Mouse (Mus musculus) lung, embryonic 15.5 days (tissue): ENCODE results near the gene Zbtb38. TPM values are rescaled to one million over a fixed set of nuclear protein-coding genes. Genes with fewer than 3 reads are reported as not detected.

ENCODE experiments used
- ATAC-seq: fragments of 200-750 bp; cut with Nextera tagmentation; 2 replicates; pipeline ENCODE4 v1.8.0; 2017; ENCODE audit warnings: moderate number of reproducible peaks, borderline replicate concordance; ENCODE audit not compliant: low FRiP score, low TSS enrichment; ENCODE audit errors: extremely low read depth
- H3K27ac ChIP-seq: fragments of 300-500 bp; sonication (generic); 2 replicates; pipeline ENCODE4 v1.5.1; 2015; ENCODE audit warnings: moderate library complexity, mild to moderate bottlenecking, inconsistent platforms
- H3K27me3 ChIP-seq: fragments of 300-500 bp; sonication (generic); 2 replicates; pipeline ENCODE4 v1.6.1; 2015; ENCODE audit warnings: inconsistent platforms
- H3K36me3 ChIP-seq: fragments of 300-500 bp; sonication (generic); 2 replicates; pipeline ENCODE4 v1.6.1; 2015; ENCODE audit warnings: inconsistent platforms
- H3K4me1 ChIP-seq: fragments of 300-500 bp; sonication (generic); 2 replicates; pipeline ENCODE4 v1.6.1; 2015; ENCODE audit warnings: inconsistent platforms
- H3K4me2 ChIP-seq: fragments of 300-500 bp; sonication (generic); 2 replicates; pipeline ENCODE4 v1.6.1; 2015; ENCODE audit warnings: inconsistent platforms, mild to moderate bottlenecking, moderate library complexity
- H3K4me3 ChIP-seq: fragments of 300-500 bp; sonication (generic); 2 replicates; pipeline ENCODE4 v1.5.1; 2015; ENCODE audit warnings: mild to moderate bottlenecking, inconsistent platforms
- H3K9ac ChIP-seq: fragments of 300-500 bp; sonication (generic); 2 replicates; pipeline ENCODE4 v1.6.1; 2015; ENCODE audit warnings: inconsistent platforms
- H3K9me3 ChIP-seq: fragments of 300-500 bp; sonication (generic); 2 replicates; pipeline ENCODE4 v1.6.1; 2016; ENCODE audit warnings: inconsistent platforms
- WGBS: fragments of 180-500 bp; shearing (Covaris S2); methylation state at CpG from one replicate; pipeline ENCODE4 v1.1.7; 2015; 5-methylcytosine and 5-hydroxymethylcytosine counted together
- polyA plus RNA-seq: library from polyadenylated mRNA; unstranded; fragments of >200 nt; fragmentation: Nextera tagmentation; extraction: Ambion mirVana; gene quantifications from 2 replicates; pipeline ENCODE4 v1.2.1, GENCODE M21; 2015

The Zbtb38 gene
- polyA plus RNA-seq, 1 experiment from 2014 or later: 26.4 TPM

GRCm38 (mm10) chr9:96755761-96756160, 3.1 kb upstream of the Zbtb38 start:
- Histone ChIP-seq H3K36me3 (no peaks in the 10 kb centered on the region), H3K27ac (0 out of 2 replicates have a peak overlapping the region, but pooled peaks have one; percentile 6), H3K4me3 (no peak overlapping the region), H3K4me1 (peaks cover 22% of the 10 kb centered on the region), H3K4me2 (no peak overlapping the region), H3K9ac (no peak overlapping the region), H3K27me3 (no peaks in the 10 kb centered on the region), H3K9me3 (no peaks in the 10 kb centered on the region)
- 56% methylated on average over 11 of the region's 11 CpGs for WGBS
- no peak for ATAC-seq

GRCm38 (mm10) chr9:96754625-96754969, 2.0 kb upstream of the Zbtb38 start:
- Histone ChIP-seq H3K4me1 (peaks cover 22% of the 10 kb centered on the region), H3K27ac (no peak overlapping the region), H3K9ac (no peak overlapping the region), H3K4me2 (no peak overlapping the region), H3K4me3 (no peak overlapping the region), H3K9me3 (no peaks in the 10 kb centered on the region), H3K36me3 (no peaks in the 10 kb centered on the region), H3K27me3 (no peaks in the 10 kb centered on the region)
- no peak for ATAC-seq
- WGBS: 33% methylated on average over 1 of the region's 1 CpGs

- no peak overlapping the region for H3K27ac ChIP-seq
- WGBS: 68% methylated on average over 11 of the region's 11 CpGs
- H3K36me3 ChIP-seq: no peaks in the 10 kb centered on the region
- peaks cover 22% of the 10 kb centered on the region for H3K4me1 ChIP-seq
- no peak overlapping the region for H3K4me3 ChIP-seq
- no peak overlapping the region for H3K9ac ChIP-seq
- H3K9me3 ChIP-seq: no peaks in the 10 kb centered on the region
- ATAC-seq: no peak
- H3K4me2 ChIP-seq: no peak overlapping the region
- no peaks in the 10 kb centered on the region for H3K27me3 ChIP-seq
Measured at GRCm38 (mm10) chr9:96753921-96754624, 1.4 kb upstream of the Zbtb38 start.

GRCm38 (mm10) chr9:96753392-96753791, 761 bp upstream of the Zbtb38 start:
- WGBS: 88% methylated on average over 8 of the region's 8 CpGs
- H3K9me3 ChIP-seq: no peaks in the 10 kb centered on the region
- H3K9ac ChIP-seq: no peak overlapping the region
- H3K4me1 ChIP-seq: peaks cover 16% of the 10 kb centered on the region
- no peak overlapping the region for H3K27ac ChIP-seq
- H3K4me3 ChIP-seq: no peak overlapping the region
- H3K4me2 ChIP-seq: no peak overlapping the region
- H3K36me3 ChIP-seq: no peaks in the 10 kb centered on the region
- no peak for ATAC-seq
- no peaks in the 10 kb centered on the region for H3K27me3 ChIP-seq

GRCm38 (mm10) chr9:96751821-96752602, 619 bp downstream of the Zbtb38 start:
- H3K4me3 ChIP-seq: no peak overlapping the region

GRCm38 (mm10) chr9:96750636-96751035, 2.0 kb downstream of the Zbtb38 start:
- peaks cover 15% of the 10 kb centered on the region for H3K4me1 ChIP-seq
- H3K4me3 ChIP-seq: no peak overlapping the region
- H3K36me3 ChIP-seq: no peaks in the 10 kb centered on the region
- H3K4me2 ChIP-seq: no peak overlapping the region
- no peaks in the 10 kb centered on the region for H3K27me3 ChIP-seq
- WGBS: 95% methylated on average over 11 of the region's 11 CpGs
- ATAC-seq: no peak
- H3K9ac ChIP-seq: no peak overlapping the region
- H3K9me3 ChIP-seq: no peaks in the 10 kb centered on the region
- no peak overlapping the region for H3K27ac ChIP-seq

More at GRCm38 (mm10) chr9:96751821-96752602, 619 bp downstream of the Zbtb38 start:
- Histone ChIP-seq H3K4me2 (peak overlapping the region; percentile 25), H3K9ac (no peak overlapping the region), H3K9me3 (no peaks in the 10 kb centered on the region), H3K36me3 (no peaks in the 10 kb centered on the region), H3K4me1 (peaks cover 15% of the 10 kb centered on the region), H3K27ac (peak overlapping the region; percentile 73), H3K27me3 (no peaks in the 10 kb centered on the region)
- 72% methylated on average over 15 of the region's 15 CpGs for WGBS
- peak; percentile 55; the same call in 1 of the 2 replicates for ATAC-seq

- Histone ChIP-seq H3K27me3 (no peaks in the 10 kb centered on the region), H3K4me1 (no peaks in the 10 kb centered on the region), H3K27ac (no peak overlapping the region), H3K36me3 (no peaks in the 10 kb centered on the region), H3K4me2 (no peak overlapping the region), H3K9ac (no peak overlapping the region), H3K4me3 (no peak overlapping the region), H3K9me3 (no peaks in the 10 kb centered on the region)
- no peak for ATAC-seq
- 91% methylated on average over 9 of the region's 9 CpGs for WGBS
Measured at GRCm38 (mm10) chr9:96746527-96746926, 6.1 kb downstream of the Zbtb38 start.

- WGBS: 65% methylated on average over 2 of the region's 2 CpGs
- Histone ChIP-seq H3K4me1 (peaks cover 12% of the 10 kb centered on the region), H3K36me3 (no peaks in the 10 kb centered on the region), H3K4me3 (no peak overlapping the region), H3K9ac (no peak overlapping the region), H3K9me3 (no peaks in the 10 kb centered on the region), H3K27ac (no peak overlapping the region), H3K4me2 (no peak overlapping the region), H3K27me3 (no peaks in the 10 kb centered on the region)
- ATAC-seq: no peak
Measured at GRCm38 (mm10) chr9:96744909-96745308, 7.7 kb downstream of the Zbtb38 start.

GRCm38 (mm10) chr9:96741365-96742085, 11.1 kb downstream of the Zbtb38 start:
- Histone ChIP-seq H3K9ac (no peak overlapping the region), H3K4me1 (peaks cover 13% of the 10 kb centered on the region), H3K27ac (0 out of 2 replicates have a peak overlapping the region, but pooled peaks have one; percentile 30), H3K4me2 (no peak overlapping the region), H3K9me3 (no peaks in the 10 kb centered on the region), H3K4me3 (no peak overlapping the region), H3K27me3 (no peaks in the 10 kb centered on the region), H3K36me3 (no peaks in the 10 kb centered on the region)
- WGBS: 78% methylated on average over 17 of the region's 17 CpGs
- ATAC-seq: no peak

- Histone ChIP-seq H3K27ac (0 out of 2 replicates have a peak overlapping the region, but pooled peaks have one; percentile 30), H3K4me2 (no peak overlapping the region), H3K27me3 (no peaks in the 10 kb centered on the region), H3K36me3 (no peaks in the 10 kb centered on the region), H3K4me1 (peaks cover 17% of the 10 kb centered on the region), H3K4me3 (no peak overlapping the region), H3K9ac (no peak overlapping the region), H3K9me3 (no peaks in the 10 kb centered on the region)
- 72% methylated on average over 15 of the region's 15 CpGs for WGBS
- ATAC-seq: no peak
Measured at GRCm38 (mm10) chr9:96740712-96741364, 11.8 kb downstream of the Zbtb38 start.
